Mouse (Mus musculus) olfactory bulb, adult 2 months (tissue): ENCODE measurements around the gene Cyp2u1.

Source experiments
- CTCF ChIP-seq: fragments of 200-500 bp; IDR thresholded peaks from 2 replicates; pipeline ENCODE4 v1.5.1; 2012; ENCODE audit warnings: low read depth, mild to moderate bottlenecking, low read length, moderate library complexity; ENCODE audit not compliant: insufficient read depth
- POLR2A ChIP-seq: fragments of 200-500 bp; IDR thresholded peaks from 2 replicates; pipeline ENCODE4 v1.6.1; 2012; ENCODE audit warnings: mild to moderate bottlenecking, low read depth, low read length, moderate library complexity; ENCODE audit not compliant: insufficient read depth

DNA sequence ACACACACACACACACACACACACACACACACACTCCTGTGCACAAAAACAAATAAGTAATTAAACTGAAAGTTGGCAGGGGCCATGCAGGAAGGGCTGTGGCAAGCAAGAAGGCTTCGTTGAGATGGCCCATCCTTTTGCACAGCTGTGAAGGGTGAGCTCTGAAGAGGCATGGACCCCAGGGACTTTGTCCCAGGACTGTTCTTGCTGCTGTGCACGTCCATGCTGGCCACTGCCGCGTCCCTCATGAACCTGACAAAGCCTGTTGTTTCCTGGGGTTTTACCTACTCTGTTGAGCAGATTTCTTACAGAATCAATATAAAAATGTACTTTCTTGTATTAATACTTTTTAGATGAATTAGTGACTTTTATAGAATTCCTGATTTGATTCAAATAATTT, 11.1 kb downstream of the Cyp2u1 start:
- no peak for TF ChIP-seq POLR2A
- no peak for TF ChIP-seq CTCF
